Mouse (Mus musculus) adrenal gland, postnatal 4 days (tissue): Measurements from ENCODE around the gene Thrap3. TPM values are rescaled to one million over a fixed set of nuclear protein-coding genes. Genes with fewer than 3 reads are reported as not detected.
A peak's percentile ranks its signal among the peaks of the same experiment; 100 is the strongest.
"Not testable (repeated sequence)": the region's sequence is repeated elsewhere in the genome, so short reads cannot be mapped to it uniquely, and the experiment has no call there.

Source experiments
- DNase-seq, 2 experiments: peaks; one replicate each; pipeline ENCODE4 v3.0.0; 2021 to 2022; ENCODE audit warnings: low spot score in 2 of 2, mixed read lengths in 2 of 2
- total RNA-seq, 2 experiments: library from RNA; stranded (reverse); gene quantifications; 2 replicates each; pipeline ENCODE4 v1.2.3; 2021

Gene Thrap3
- total RNA-seq, 2 experiments from 2014 or later, result 319 to 332 TPM

GRCm38 (mm10) chr4:126220045-126220444 lies 17.5 kb upstream of the Thrap3 start:
- no peak for DNase-seq

GRCm38 (mm10) chr4:126219540-126219939 lies 17.0 kb upstream of the Thrap3 start:
- DNase-seq, result not testable (repeated sequence)

GRCm38 (mm10) chr4:126217771-126218170 lies 15.2 kb upstream of the Thrap3 start:
- no peak for DNase-seq

- no peak for DNase-seq
Observed at GRCm38 (mm10) chr4:126207081-126207480, 4.5 kb upstream of the Thrap3 start.

GRCm38 (mm10) chr4:126205386-126205785 lies 2.8 kb upstream of the Thrap3 start:
- DNase-seq, result no peak

GRCm38 (mm10) chr4:126204661-126205230 lies 2.2 kb upstream of the Thrap3 start:
- DNase-seq, result no peak

- DNase-seq, result no peak
Observed at GRCm38 (mm10) chr4:126204016-126204415, 1.5 kb upstream of the Thrap3 start.

- DNase-seq, result no peak
Observed at GRCm38 (mm10) chr4:126203336-126203895, 856 bp upstream of the Thrap3 start.

- DNase-seq, result peak in 1 of 2 experiments; percentile 14
Observed at GRCm38 (mm10) chr4:126201514-126202302, 852 bp downstream of the Thrap3 start.

- no peak for DNase-seq
Observed at GRCm38 (mm10) chr4:126200656-126201055, 1.9 kb downstream of the Thrap3 start.

GRCm38 (mm10) chr4:126200036-126200435 lies 2.5 kb downstream of the Thrap3 start:
- no peak for DNase-seq

- DNase-seq, result no peak
Observed at GRCm38 (mm10) chr4:126199556-126199955, 3.0 kb downstream of the Thrap3 start.

- DNase-seq, result no peak
Observed at GRCm38 (mm10) chr4:126197485-126197884, 5.1 kb downstream of the Thrap3 start.

- DNase-seq, result no peak
Observed at GRCm38 (mm10) chr4:126194916-126195315, 7.6 kb downstream of the Thrap3 start.

- no peak for DNase-seq
Observed at GRCm38 (mm10) chr4:126194216-126194615, 8.3 kb downstream of the Thrap3 start.

GRCm38 (mm10) chr4:126190636-126191035 lies 11.9 kb downstream of the Thrap3 start:
- no peak for DNase-seq

GRCm38 (mm10) chr4:126187096-126187495 lies 15.5 kb downstream of the Thrap3 start:
- no peak for DNase-seq

- DNase-seq, result no peak
Observed at GRCm38 (mm10) chr4:126183034-126183433, 19.5 kb downstream of the Thrap3 start.

- DNase-seq, result no peak
Observed at GRCm38 (mm10) chr4:126181170-126181957, 21.2 kb downstream of the Thrap3 start.

GRCm38 (mm10) chr4:126175980-126176379 lies 26.6 kb downstream of the Thrap3 start:
- not testable (repeated sequence) for DNase-seq

GRCm38 (mm10) chr4:126173800-126174199 lies 28.8 kb downstream of the Thrap3 start:
- DNase-seq, result no peak

GRCm38 (mm10) chr4:126170737-126171136 lies 31.8 kb downstream of the Thrap3 start:
- DNase-seq, result not testable (repeated sequence)
